Mouse (Mus musculus) heart, postnatal 10 days (tissue): ENCODE results near the gene Itpripl1. TPM values are rescaled to one million over a fixed set of nuclear protein-coding genes. Genes with fewer than 3 reads are reported as not detected.
"Not testable (repeated sequence)": the region's sequence is repeated elsewhere in the genome, so short reads cannot be mapped to it uniquely, and the experiment has no call there.

Source experiments
- DNase-seq, 2 experiments: peaks; one replicate each; pipeline ENCODE4 v3.0.0; 2021
- intact Hi-C: fragments of 180-260 bp; cut with DNase I; formaldehyde crosslinking; loops from one replicate; pipeline ENCODE4 v1.15.1; 2025
- total RNA-seq, 2 experiments: library from RNA; stranded (reverse); gene quantifications; 2 replicates each; pipeline ENCODE4 v1.2.3; 2021

Itpripl1 gene
- total RNA-seq, 2 experiments from 2014 or later: 14.1 to 15.3 TPM

DNA sequence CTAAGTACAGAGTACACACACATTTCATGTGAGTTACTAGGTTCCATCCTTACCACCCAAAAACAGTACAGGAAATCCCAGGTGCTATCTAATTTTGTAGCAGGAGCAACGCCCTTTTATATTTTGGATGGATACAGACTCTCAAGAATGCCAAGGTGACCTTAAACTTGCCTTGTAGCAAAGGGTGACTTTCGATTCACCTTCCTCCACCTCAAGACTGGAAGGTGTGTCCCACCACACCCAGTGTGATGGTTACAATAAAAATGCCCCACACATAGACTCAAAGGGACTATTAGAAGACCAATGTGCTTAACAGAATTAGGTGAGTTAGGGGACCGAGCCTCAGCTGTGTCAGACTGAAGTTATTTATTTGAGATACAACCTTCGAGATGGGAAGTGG, 34.3 kb downstream of the Itpripl1 start:
- no peak for DNase-seq
- intact Hi-C loops: no loop called here

DNA sequence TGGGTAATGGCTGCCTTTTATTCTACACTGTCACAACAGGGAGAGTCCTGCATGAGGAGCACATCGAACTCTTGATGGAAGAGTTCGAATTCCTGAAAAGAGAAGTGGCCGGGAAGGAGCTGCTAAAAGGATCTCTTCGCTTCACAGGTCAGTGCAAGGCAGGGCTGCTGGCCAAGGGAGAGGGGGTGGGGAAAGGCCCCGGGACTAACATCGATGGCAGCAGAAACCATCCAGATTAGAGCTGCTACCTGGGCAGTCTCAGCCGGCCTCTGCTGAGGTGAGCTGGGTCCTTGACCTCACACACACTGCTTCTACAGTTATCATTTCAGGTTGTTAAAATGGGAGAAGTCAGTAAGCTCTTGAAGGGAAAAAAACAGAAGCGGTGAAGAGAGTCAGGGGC, 51.2 kb downstream of the Itpripl1 start:
- intact Hi-C loops: loop anchor here (10.0 kb wide), 1 partner anchor 113 kb away; the partner anchor contains the start of genes 1810024B03Rik and Snrnp200
- no peak for DNase-seq

DNA sequence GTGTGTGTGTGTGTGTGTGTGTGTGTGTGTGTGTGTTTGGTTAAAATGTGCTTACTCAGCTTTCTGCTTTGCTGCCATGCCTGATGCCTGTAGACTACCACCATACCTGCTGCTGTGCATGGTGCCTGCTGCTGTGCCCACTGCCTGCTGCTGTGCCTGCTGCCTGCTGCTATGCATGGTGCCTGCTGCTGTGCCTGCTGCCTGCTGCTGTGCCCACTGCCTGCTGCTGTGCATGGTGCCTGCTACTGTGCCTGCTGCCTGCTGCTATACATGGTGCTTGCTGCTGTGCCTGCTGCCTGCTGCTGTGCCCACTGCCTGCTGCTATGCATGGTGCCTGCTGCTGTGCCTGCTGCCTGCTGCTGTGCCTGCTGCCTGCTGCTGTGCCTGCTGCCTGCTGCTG, 53.1 kb downstream of the Itpripl1 start:
- intact Hi-C loops: loop anchor here (10.0 kb wide), 1 partner anchor 115 kb away; the partner anchor contains the start of genes 1810024B03Rik and Snrnp200
- not testable (repeated sequence) for DNase-seq

Other genes with a start within 250 kb of the Itpripl1 start
- 10 to 100 TPM; 49.6 to 51.3 TPM for gene Sppl2a, start 210.2 kb downstream of the Itpripl1 start, total RNA-seq
- 1 to 10 TPM; 7.4 to 9.6 TPM for gene Ap4e1, start 134.7 kb downstream of the Itpripl1 start, total RNA-seq
- gene Blvra, start 72.8 kb downstream of the Itpripl1 start, total RNA-seq: 10 to 100 TPM; 23.0 to 26.1 TPM
- 10 to 100 TPM; 13.7 to 15.2 TPM for gene Ncaph, start 9.5 kb downstream of the Itpripl1 start, total RNA-seq
- gene 1810024B03Rik, start 64.8 kb upstream of the Itpripl1 start, total RNA-seq: under 1 TPM; 0.53 to 0.67 TPM
- 10 to 100 TPM; 63.3 to 66.8 TPM for gene Snrnp200, start 64.9 kb upstream of the Itpripl1 start, total RNA-seq
- gene Ciao1, start 104.4 kb upstream of the Itpripl1 start, total RNA-seq: 10 to 100 TPM; 57.2 to 60.4 TPM
- gene Tmem127, start 104.5 kb upstream of the Itpripl1 start, total RNA-seq: 10 to 100 TPM; 39.4 to 40.4 TPM
- gene Stard7, start 126.8 kb upstream of the Itpripl1 start, total RNA-seq: 100 to 1,000 TPM; 184 to 187 TPM
- gene Dusp2, start 192.7 kb upstream of the Itpripl1 start, total RNA-seq: 1 to 10 TPM; 1.2 to 1.8 TPM
- not detected for gene Astl, start 195.2 kb upstream of the Itpripl1 start, total RNA-seq
- 1 to 10 TPM in 1 of 2 experiments, under 1 TPM in 1; 0.84 to 1.1 TPM for gene Adra2b, start 219.8 kb upstream of the Itpripl1 start, total RNA-seq